Mouse (Mus musculus) fat pad, adult 2 months (tissue): ENCODE data around the gene Pcdh10.

ENCODE experiments used
- DNase-seq: peaks from one replicate; pipeline ENCODE4 v3.0.0-alpha.2; 2011; ENCODE audit warnings: low read depth, low spot score; ENCODE audit errors: extremely low read depth

The Pcdh10 gene

DNA sequence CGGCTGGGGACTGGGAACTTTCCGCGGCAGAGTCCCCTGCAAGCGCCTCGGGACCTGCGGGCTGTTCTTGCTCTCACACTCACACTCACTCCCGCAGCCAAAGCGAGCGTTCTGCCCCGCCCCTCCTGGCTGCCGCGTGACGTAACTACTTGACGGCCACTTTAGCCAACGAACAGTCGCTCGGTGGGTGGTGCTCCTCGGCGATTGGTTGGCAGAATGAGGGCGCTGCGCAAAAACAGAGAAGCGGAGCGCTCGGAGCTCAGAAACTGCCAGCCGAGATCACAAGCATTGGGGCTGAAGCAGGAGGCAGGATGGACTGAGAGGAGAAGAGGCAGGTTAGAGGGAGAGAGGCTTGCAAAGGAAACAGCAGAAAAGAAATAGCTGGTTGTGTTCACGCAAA is at the start of gene Pcdh10:
Gene Pcdh10 (plus strand): TSS at position 254 of the 400 bp plus-strand sequence.
- peak; percentile 1 for DNase-seq

- DNase-seq = no peak
These were observed 22.3 kb upstream of the Pcdh10 start for GRCm38 (mm10) chr3:45355919-45356318.

GRCm38 (mm10) chr3:45368952-45369351 is 9.2 kb upstream of the Pcdh10 start:
- no peak for DNase-seq

GRCm38 (mm10) chr3:45375761-45376500 is 2.3 kb upstream of the Pcdh10 start:
- DNase-seq = no peak

- DNase-seq = no peak
These were observed 1.5 kb upstream of the Pcdh10 start for GRCm38 (mm10) chr3:45376501-45377390.

DNA sequence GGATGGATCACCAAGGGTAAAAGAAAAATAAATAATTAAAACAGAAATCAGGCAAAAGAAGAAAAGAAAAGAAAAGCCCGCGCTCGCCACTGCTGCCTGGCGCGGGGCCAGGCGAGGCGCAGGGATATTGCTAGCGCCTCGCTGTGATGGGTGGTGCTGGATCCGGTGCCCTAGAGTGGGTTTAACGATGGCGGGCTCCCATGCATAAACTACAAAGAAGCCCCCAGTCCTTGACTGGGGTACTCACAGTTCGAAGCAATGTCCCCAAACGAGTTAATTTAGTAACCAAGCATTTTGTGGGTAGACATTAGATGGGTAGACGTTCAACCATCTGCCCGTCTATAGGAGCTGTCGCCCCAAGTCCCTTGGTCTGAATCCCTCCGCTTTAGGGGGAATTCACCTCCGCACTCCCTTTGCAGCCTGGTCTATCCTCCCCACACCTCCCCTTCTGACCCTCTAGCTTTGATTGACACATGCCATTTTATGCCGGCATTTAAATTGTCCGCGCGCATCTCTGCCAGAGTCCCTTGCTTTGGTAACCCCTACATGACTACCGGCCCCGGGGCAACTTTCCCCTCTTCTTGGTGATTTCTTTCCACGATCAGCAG is 703 bp upstream of the Pcdh10 start:
- no peak for DNase-seq

- DNase-seq = no peak
These were observed 1.4 kb downstream of the Pcdh10 start for GRCm38 (mm10) chr3:45379541-45379971.

DNA sequence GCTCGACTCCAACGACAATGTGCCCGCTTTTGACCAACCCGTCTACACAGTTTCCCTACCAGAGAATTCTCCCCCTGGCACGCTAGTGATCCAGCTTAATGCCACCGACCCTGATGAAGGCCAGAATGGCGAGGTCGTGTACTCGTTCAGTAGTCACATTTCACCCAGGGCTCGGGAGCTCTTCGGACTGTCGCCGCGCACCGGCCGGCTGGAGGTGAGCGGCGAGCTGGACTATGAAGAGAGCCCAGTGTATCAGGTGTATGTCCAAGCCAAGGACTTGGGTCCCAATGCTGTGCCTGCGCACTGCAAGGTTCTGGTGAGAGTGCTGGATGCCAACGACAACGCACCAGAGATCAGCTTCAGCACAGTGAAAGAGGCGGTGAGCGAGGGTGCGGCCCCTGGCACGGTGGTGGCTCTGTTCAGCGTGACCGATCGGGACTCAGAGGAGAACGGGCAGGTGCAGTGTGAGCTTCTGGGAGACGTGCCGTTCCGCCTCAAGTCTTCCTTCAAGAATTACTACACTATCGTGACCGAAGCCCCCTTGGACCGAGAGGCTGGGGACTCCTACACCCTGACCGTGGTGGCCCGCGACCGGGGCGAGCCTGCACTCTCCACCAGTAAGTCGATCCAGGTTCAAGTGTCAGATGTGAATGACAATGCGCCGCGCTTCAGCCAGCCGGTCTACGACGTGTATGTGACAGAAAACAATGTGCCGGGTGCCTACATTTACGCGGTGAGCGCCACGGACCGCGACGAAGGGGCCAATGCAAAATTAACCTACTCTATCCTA is 2.0 kb downstream of the Pcdh10 start:
- DNase-seq = no peak

DNA sequence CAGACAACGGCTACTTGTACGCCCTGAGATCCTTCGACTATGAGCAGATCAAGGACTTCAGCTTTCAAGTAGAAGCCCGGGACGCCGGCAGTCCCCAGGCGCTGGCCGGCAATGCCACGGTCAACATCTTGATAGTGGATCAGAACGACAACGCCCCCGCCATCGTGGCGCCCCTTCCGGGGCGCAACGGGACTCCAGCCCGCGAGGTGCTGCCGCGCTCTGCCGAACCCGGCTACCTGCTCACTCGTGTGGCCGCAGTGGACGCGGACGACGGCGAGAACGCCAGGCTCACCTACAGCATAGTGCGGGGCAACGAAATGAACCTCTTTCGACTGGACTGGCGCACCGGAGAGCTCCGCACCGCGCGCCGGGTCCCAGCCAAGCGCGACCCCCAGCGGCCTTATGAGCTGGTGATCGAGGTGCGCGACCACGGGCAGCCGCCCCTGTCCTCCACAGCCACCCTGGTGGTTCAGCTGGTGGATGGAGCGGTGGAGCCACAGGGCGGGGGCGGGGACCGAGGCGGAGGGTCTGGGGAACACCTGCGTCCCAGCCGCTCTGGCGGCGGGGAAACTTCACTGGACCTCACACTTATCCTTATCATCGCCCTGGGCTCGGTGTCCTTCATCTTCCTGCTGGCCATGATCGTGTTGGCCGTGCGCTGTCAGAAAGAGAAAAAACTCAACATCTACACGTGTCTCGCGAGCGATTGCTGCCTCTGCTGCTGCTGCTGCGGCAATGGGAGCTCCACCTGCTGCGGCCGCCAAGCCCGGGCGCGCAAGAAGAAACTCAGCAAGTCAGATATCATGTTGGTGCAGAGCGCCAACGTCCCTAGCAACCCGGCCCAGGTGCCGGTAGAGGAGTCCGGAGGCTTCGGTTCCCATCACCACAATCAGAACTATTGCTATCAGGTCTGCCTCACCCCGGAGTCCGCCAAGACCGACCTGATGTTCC is 2.9 kb downstream of the Pcdh10 start:
- no peak for DNase-seq

DNA sequence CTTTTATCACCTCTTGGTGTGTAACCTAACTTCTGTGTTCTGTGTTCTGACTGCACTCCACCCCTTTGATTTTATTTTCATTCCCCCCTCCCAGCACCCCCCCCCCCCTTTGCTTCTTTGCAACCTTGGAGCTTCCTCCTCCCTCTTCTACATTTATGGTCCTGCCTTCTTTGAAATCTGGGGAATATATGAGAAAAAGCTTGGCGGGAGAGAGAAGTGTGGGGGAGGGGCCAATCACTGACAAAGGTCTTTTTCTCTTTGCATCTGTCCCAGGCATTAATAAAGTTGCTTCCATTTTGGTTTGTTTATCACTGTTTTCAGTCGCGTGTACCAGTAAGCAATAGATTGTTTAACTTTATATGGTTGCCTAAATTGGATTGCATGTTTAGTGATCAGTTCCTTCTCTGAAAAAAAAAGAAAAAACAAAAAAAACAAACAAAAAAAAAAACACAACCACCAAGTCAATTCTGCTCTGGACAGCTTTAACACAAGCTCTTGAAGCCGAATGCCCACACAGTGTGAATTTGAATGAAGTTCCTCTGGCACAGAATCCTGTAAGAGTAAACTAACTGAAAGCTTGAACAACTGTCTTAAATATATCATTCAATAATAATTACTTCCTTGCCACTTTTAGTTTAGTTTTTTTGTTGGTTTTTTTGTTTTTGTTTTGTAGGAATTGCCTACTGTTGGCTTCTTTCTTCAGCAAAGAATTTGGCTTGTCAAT is 4.0 kb downstream of the Pcdh10 start:
- DNase-seq = no peak

GRCm38 (mm10) chr3:45383831-45384230 is 5.6 kb downstream of the Pcdh10 start:
- DNase-seq = no peak

DNA sequence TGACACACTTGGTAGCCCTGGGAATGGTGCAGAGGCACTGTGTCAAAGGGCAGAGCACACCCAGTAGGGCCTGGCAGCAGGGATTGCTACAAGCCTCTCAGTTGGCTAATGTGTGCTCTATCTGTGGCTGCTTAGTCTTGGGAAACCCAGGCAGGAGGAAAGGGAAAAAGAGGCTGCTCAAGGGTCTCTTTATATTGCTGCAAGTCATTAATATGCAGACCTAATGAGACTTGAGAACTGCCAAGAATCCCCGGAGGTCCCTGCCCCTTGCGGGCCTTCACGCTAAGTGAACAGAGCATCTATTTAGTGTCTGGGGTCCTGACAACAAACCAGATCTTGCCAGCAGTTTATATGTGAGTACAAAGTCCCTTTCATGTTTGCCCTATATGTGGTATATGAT is 6.8 kb downstream of the Pcdh10 start:
- DNase-seq = no peak

- no peak for DNase-seq
These were observed 7.3 kb downstream of the Pcdh10 start for GRCm38 (mm10) chr3:45385451-45385850.

DNA sequence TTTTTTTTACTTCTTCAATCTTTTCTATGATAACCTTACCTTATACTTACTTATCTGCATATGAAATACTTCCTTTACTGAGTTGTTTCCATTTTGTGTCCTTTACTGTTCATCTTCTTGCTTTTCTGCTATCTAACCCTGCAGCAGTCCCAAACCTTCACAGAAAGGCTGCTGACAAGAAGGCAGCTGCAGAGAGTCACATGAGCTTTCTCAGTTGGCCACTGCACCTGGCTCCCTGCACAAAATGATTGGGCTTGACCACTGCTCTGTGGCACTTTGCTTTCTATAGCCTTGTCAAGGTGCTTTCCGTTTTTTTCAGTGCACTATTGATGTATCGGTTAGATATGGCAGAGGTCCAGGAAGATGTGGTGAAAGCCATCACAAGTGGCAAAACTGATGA is 8.3 kb downstream of the Pcdh10 start:
- no peak for DNase-seq

GRCm38 (mm10) chr3:45397101-45397500 is 18.9 kb downstream of the Pcdh10 start:
- DNase-seq = no peak

GRCm38 (mm10) chr3:45403239-45403638 is 25.0 kb downstream of the Pcdh10 start:
- DNase-seq = no peak

DNA sequence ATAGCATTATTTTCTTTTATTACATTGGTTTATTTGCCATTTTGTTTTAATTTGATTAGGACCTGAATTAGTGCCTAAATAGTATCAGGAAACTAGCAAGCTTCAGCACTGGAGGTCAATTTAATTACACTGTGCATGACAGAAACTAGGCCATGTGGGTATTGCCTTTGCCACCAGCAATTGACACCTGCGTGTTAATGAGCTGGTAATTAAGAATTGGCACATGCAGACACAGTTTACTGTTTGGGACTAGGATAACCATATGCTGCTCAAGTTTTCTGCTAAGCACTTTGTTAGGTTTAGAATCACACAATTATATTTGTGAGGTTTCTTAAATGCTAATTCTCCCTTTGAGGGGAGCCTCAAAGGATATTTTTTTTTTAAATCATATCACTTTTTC is 53.5 kb downstream of the Pcdh10 start:
- DNase-seq = no peak

DNA sequence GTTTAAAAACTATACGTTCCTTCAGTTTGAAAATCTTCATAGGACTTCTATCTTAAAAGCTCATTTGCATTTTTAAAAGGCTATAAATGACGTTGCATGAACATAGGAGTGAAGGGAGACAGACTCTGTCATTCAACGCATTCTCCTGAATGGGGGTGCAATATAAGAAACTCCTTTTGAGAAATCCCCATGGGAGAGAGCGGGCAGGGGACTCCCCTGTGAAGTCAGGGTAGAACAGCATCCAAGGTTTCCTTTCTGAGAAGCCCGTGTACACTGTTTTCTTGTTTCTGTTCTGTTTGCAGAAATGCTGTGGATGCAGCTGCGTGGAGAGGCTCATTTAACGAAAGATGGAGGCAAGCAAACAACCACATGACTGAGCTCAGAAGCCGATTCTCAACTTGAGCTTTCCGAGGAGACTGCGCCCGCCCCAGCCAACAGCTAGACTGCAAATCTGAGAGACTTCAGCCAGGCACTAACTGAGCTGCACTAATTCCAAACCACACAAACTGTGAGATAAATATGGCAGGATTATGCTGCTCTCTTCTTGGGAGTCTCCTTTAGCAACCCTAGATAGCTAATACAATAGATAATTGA is 54.1 kb downstream of the Pcdh10 start:
- DNase-seq = no peak
